8 mouse cellular contexts compared by ENCODE assay signal in genomic region chr1:69687076-69687991, GRCm38 (mm10). TPM values are rescaled to one million over a fixed set of nuclear protein-coding genes. Genes with fewer than 3 reads are reported as not detected.
DNase-seq lines count a peak whose midpoint lies in the region; ATAC-seq lines count a peak whose summit lies in the region.

Ikzf2 (minus strand) TSS chr1:69687245.

- H3K9me3 ChIP-seq in embryonic facial prominence, embryonic 12.5 days = no peaks in the 10 kb centered on the region
- no peaks in the 10 kb centered on the region for H3K9me3 ChIP-seq in limb, embryonic 10.5 days (replicated peaks)
- H3K9me3 ChIP-seq in midbrain, embryonic 11.5 days (ENCODE audit: control insufficient read depth, low read length) = no peaks in the 10 kb centered on the region

- H3K27ac ChIP-seq in embryonic facial prominence, embryonic 12.5 days = peak within 1 kb of the TSS; percentile 89
- peak within 1 kb of the TSS; percentile 89 for H3K27ac ChIP-seq in limb, embryonic 10.5 days
- H3K27ac ChIP-seq in midbrain, embryonic 11.5 days (ENCODE audit: low read depth, low read length) = peak within 1 kb of the TSS; percentile 84

- peak; percentile 91 for DNase-seq in adrenal gland, postnatal 14 days
- peak; percentile 83 to 84 for DNase-seq in heart, adult 18-20 months
- peak; percentile 79 for DNase-seq in kidney, adult 18-20 months
- peak; percentile 84 for DNase-seq in limb, embryonic 10.5 days (ENCODE audit: low spot score)
- DNase-seq in midbrain, embryonic 11.5 days (ENCODE audit: low spot score, missing footprints) = peak; percentile 98
- peak; percentile 74 for DNase-seq in right cerebral cortex, postnatal 4 days
- peak; percentile 70 to 71 for DNase-seq in urinary bladder, postnatal 4 days (ENCODE audit: low spot score in 2 of 2)

- WGBS in embryonic facial prominence, embryonic 12.5 days = under 1% methylated on average over 72 of the region's 105 CpGs
- 2% methylated on average over 96 of the region's 105 CpGs for WGBS in limb, embryonic 10.5 days
- under 1% methylated on average over 37 of the region's 105 CpGs for WGBS in midbrain, embryonic 11.5 days

- H3K36me3 ChIP-seq in embryonic facial prominence, embryonic 12.5 days = no peaks in the 10 kb centered on the region
- no peaks in the 10 kb centered on the region for H3K36me3 ChIP-seq in limb, embryonic 10.5 days
- H3K36me3 ChIP-seq in midbrain, embryonic 11.5 days (ENCODE audit: control insufficient read depth, insufficient read depth, low read length) = no peaks in the 10 kb centered on the region

- H3K4me3 ChIP-seq in embryonic facial prominence, embryonic 12.5 days = peak within 1 kb of the TSS; percentile 67
- peak within 1 kb of the TSS; percentile 83 for H3K4me3 ChIP-seq in limb, embryonic 10.5 days
- H3K4me3 ChIP-seq in midbrain, embryonic 11.5 days (ENCODE audit: low read depth, low read length) = peak within 1 kb of the TSS; percentile 68

- H3K27me3 ChIP-seq in embryonic facial prominence, embryonic 12.5 days = no peaks in the 10 kb centered on the region
- 0 out of 2 replicates have a peak, but pooled peaks cover 7% of the 10 kb centered on the region for H3K27me3 ChIP-seq in limb, embryonic 10.5 days (ENCODE audit: low read depth, poor library complexity, severe bottlenecking)
- no peaks in the 10 kb centered on the region for H3K27me3 ChIP-seq in midbrain, embryonic 11.5 days (ENCODE audit: control insufficient read depth, insufficient read depth, low read length)

- peaks cover 5% of the 10 kb centered on the region; the same call in 1 of the 2 replicates for H3K4me1 ChIP-seq in embryonic facial prominence, embryonic 12.5 days
- H3K4me1 ChIP-seq in limb, embryonic 10.5 days = peaks cover 3% of the 10 kb centered on the region; the same call in 1 of the 2 replicates
- H3K4me1 ChIP-seq in midbrain, embryonic 11.5 days (ENCODE audit: control insufficient read depth, insufficient read depth, low read length) = peaks cover 7% of the 10 kb centered on the region

- peak within 1 kb of the TSS; percentile 72 for H3K4me2 ChIP-seq in embryonic facial prominence, embryonic 12.5 days (replicated peaks)
- H3K4me2 ChIP-seq in midbrain, embryonic 11.5 days = peak within 1 kb of the TSS; percentile 74

- peak; percentile 88 for ATAC-seq in embryonic facial prominence, embryonic 12.5 days (ENCODE audit: insufficient number of reproducible peaks, insufficient read depth, low FRiP score, low TSS enrichment)
- peak; percentile 94 for ATAC-seq in midbrain, embryonic 11.5 days (ENCODE audit: low FRiP score)

- peak within 1 kb of the TSS; percentile 58 for H3K9ac ChIP-seq in embryonic facial prominence, embryonic 12.5 days
- H3K9ac ChIP-seq in midbrain, embryonic 11.5 days (ENCODE audit: low read length) = peak within 1 kb of the TSS; percentile 83

RNA-seq across cellular contexts. Expression of gene Ikzf2, which starts in this region (rescaled TPM):
- total RNA-seq in adrenal gland, postnatal 14 days (2021) = 9.2 and 12.2 TPM in 2 replicates
- polyA plus RNA-seq in embryonic facial prominence, embryonic 12.5 days (2016; fragmentation: Nextera tagmentation; extraction: Ambion mirVana) = 7.4 and 8.5 TPM in 2 replicates
- 1 to 10 TPM; 6.3 to 6.8 TPM for total RNA-seq in heart, adult 18-20 months (2021)
- 3.1 and 3.4 TPM in 2 replicates for polyA plus RNA-seq in limb, embryonic 10.5 days (2016; fragmentation: Nextera tagmentation; extraction: Ambion mirVana)
- 4.2 and 4.6 TPM in 2 replicates for polyA plus RNA-seq in midbrain, embryonic 11.5 days (2014; fragmentation: Nextera tagmentation; extraction: Ambion mirVana)

Comparison
In these comparisons a context has a peak if more than half of its experiments do, and no peak if none do; other contexts are left out.
1. Peak in every context shown above with its lines: DNase-seq, ATAC-seq, H3K4me3 ChIP-seq and H3K27ac ChIP-seq.